Mouse (Mus musculus) stomach, postnatal 0 days (tissue): ENCODE data around the gene Shc1.
A peak's percentile ranks its signal among the peaks of the same experiment; 100 is the strongest.

Experiments used
- CTCF ChIP-seq: IDR thresholded peaks from 2 replicates; pipeline ENCODE4 v1.5.1; 2016; ENCODE audit warnings: antibody characterized with exemption, low read depth, mild to moderate bottlenecking, moderate library complexity
- EP300 ChIP-seq: optimal IDR thresholded peaks from 2 replicates; pipeline ENCODE3; 2016; ENCODE audit warnings: antibody characterized with exemption

GRCm38 (mm10) chr3:89449541-89449940 lies 31.3 kb downstream of the Shc1 start:
- TF ChIP-seq CTCF (peak; percentile 82), EP300 (no peak)
